Mouse (Mus musculus) midbrain, embryonic 10.5 days (tissue): Measurements from ENCODE around the gene Acyp1. TPM values are rescaled to one million over a fixed set of nuclear protein-coding genes. Genes with fewer than 3 reads are reported as not detected.

ENCODE experiments used
- DNase-seq: peaks from one replicate; pipeline ENCODE4 v3.0.0-alpha.2; 2017; ENCODE audit warnings: low spot score
- H3K27ac ChIP-seq: fragments of 300-500 bp; sonication (generic); replicated peaks from 2 replicates; pipeline ENCODE4 v1.5.1; 2016; ENCODE audit warnings: mild to moderate bottlenecking
- H3K27me3 ChIP-seq: fragments of 300-500 bp; sonication (generic); 2 replicates; pipeline ENCODE4 v1.6.1; 2016; ENCODE audit warnings: low read depth, mild to moderate bottlenecking; ENCODE audit not compliant: poor library complexity, severe bottlenecking
- H3K36me3 ChIP-seq: fragments of 300-500 bp; sonication (generic); 2 replicates; pipeline ENCODE4 v1.6.1; 2016; ENCODE audit warnings: mild to moderate bottlenecking, moderate library complexity
- H3K4me1 ChIP-seq: fragments of 300-500 bp; sonication (generic); 2 replicates; pipeline ENCODE4 v1.6.1; 2016
- H3K4me3 ChIP-seq: fragments of 300-500 bp; sonication (generic); 2 replicates; pipeline ENCODE4 v1.5.1; 2016; ENCODE audit warnings: mild to moderate bottlenecking, moderate library complexity
- H3K9me3 ChIP-seq: fragments of 300-500 bp; sonication (generic); replicated peaks from 2 replicates; pipeline ENCODE4 v1.6.1; 2016; ENCODE audit warnings: mild to moderate bottlenecking
- WGBS: fragments of 180-500 bp; shearing (Covaris S2); methylation state at CpG from one replicate; pipeline ENCODE4 v1.1.7; 2016; 5-methylcytosine and 5-hydroxymethylcytosine counted together
- polyA plus RNA-seq: library from polyadenylated mRNA; unstranded; fragments of >200 nt; fragmentation: Nextera tagmentation; extraction: Ambion mirVana; gene quantifications from 2 replicates; pipeline ENCODE4 v1.2.1, GENCODE M21; 2016

Acyp1 gene
- polyA plus RNA-seq, 1 experiment from 2014 or later = 61.4 TPM

GRCm38 (mm10) chr12:85279396-85280080 is 8.7 kb downstream of the Acyp1 start:
- no peaks in the 10 kb centered on the region for H3K27me3 ChIP-seq
- WGBS = 7% methylated on average over 10 of the region's 10 CpGs
- DNase-seq = no peak
- H3K36me3 ChIP-seq = peaks cover 17% of the 10 kb centered on the region
- H3K4me3 ChIP-seq = peak overlapping the region; percentile 85
- peaks cover 14% of the 10 kb centered on the region for H3K4me1 ChIP-seq
- no peaks in the 10 kb centered on the region; the same call in 1 of the 2 replicates for H3K9me3 ChIP-seq
- H3K27ac ChIP-seq = peak overlapping the region; percentile 90

DNA sequence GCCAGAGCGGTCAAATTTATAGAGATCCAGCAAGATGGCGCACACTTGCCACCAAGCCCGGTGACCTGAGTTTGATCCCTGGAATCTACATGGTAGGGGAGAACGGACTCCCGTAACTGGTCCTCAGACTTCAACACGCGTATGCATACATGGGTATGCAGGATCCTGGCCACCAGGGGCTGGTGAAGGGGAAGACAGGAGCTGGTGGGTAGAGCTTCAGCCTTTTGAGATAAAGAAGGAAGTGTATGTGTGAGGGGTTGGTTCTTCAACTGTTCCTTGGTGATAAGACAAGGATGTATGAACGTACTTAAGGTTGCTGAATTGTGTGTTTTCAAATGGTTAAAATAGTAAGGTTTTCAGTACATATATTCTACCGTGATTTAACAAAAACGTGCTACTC is 9.3 kb downstream of the Acyp1 start:
- Histone ChIP-seq H3K27ac (no peak overlapping the region), H3K9me3 (no peaks in the 10 kb centered on the region; the same call in 1 of the 2 replicates), H3K27me3 (no peaks in the 10 kb centered on the region), H3K4me3 (no peak overlapping the region), H3K36me3 (peaks cover 23% of the 10 kb centered on the region), H3K4me1 (peaks cover 14% of the 10 kb centered on the region)
- WGBS = 92% methylated on average over 10 of the region's 10 CpGs
- DNase-seq = no peak

DNA sequence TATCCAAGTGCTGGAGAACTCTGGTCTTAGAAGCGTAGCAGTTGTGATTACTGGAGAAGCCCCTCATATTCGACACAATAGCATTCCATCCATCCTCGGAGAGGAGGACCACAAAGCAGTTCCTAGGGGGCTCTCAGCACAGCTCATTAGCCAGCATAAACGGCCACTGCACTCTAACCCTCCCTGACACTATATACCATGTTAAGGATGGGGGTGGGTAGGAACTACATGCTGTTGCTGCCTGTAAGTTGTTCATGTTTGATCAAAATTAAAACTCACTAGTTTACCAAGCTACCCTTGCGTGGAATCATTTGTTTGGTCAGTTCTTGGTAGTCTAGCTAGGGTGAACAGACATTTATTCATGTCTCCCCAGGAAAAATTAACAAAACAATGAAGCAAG is 12.0 kb downstream of the Acyp1 start:
- no peak for DNase-seq
- 86% methylated on average over 5 of the region's 5 CpGs for WGBS
- no peaks in the 10 kb centered on the region; the same call in 1 of the 2 replicates for H3K9me3 ChIP-seq
- H3K27ac ChIP-seq = no peak overlapping the region
- H3K4me3 ChIP-seq = no peak overlapping the region
- no peaks in the 10 kb centered on the region for H3K27me3 ChIP-seq
- H3K36me3 ChIP-seq = peaks cover 24% of the 10 kb centered on the region
- H3K4me1 ChIP-seq = peaks cover 14% of the 10 kb centered on the region

- Histone ChIP-seq H3K4me1 (peaks cover 11% of the 10 kb centered on the region), H3K27me3 (no peaks in the 10 kb centered on the region), H3K36me3 (peaks cover 28% of the 10 kb centered on the region), H3K27ac (no peak overlapping the region), H3K9me3 (no peaks in the 10 kb centered on the region; the same call in 1 of the 2 replicates), H3K4me3 (no peak overlapping the region)
- DNase-seq = no peak
- WGBS = 77% methylated on average over 10 of the region's 10 CpGs
Measured at GRCm38 (mm10) chr12:85273508-85273907, 14.7 kb downstream of the Acyp1 start.

DNA sequence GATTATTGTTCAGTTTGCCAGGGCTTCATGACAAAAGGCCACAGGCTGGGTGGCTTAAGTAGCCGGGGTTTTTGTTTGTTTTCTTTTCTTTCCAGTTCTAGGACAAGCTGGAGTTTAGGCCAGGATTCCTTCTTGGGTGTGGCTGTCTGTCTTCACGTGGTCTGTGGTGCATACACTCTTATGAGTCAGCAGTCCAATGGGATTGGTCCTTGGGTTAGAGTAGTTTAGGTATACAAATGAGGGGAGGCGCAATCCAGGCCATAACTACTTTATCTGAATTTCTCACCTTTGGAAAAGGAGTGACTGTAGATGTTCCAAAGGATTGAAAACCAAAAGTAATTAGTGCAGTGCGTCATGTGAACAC is 16.4 kb downstream of the Acyp1 start:
- 73% methylated on average over 4 of the region's 4 CpGs for WGBS
- no peaks in the 10 kb centered on the region for H3K27me3 ChIP-seq
- H3K4me3 ChIP-seq = no peak overlapping the region
- peaks cover 35% of the 10 kb centered on the region for H3K36me3 ChIP-seq
- H3K9me3 ChIP-seq = no peaks in the 10 kb centered on the region; the same call in 1 of the 2 replicates
- no peak overlapping the region for H3K27ac ChIP-seq
- DNase-seq = no peak
- H3K4me1 ChIP-seq = peaks cover 11% of the 10 kb centered on the region

GRCm38 (mm10) chr12:85271132-85271842 is 17.0 kb downstream of the Acyp1 start:
- WGBS = 74% methylated on average over 7 of the region's 7 CpGs
- Histone ChIP-seq H3K9me3 (no peaks in the 10 kb centered on the region; the same call in 1 of the 2 replicates), H3K4me3 (no peak overlapping the region), H3K27ac (no peak overlapping the region), H3K4me1 (peaks cover 11% of the 10 kb centered on the region), H3K36me3 (peaks cover 35% of the 10 kb centered on the region), H3K27me3 (no peaks in the 10 kb centered on the region)
- no peak for DNase-seq

- H3K27ac ChIP-seq = peak within 1 kb of the TSS; percentile 92
- under 1% methylated on average over 35 of the region's 35 CpGs for WGBS
- peak; percentile 83 for DNase-seq
Measured at GRCm38 (mm10) chr12:85270319-85270718, 17.9 kb downstream of the Acyp1 start, which contains the start of gene Mlh3. Gene Mlh3, minus strand, starts transcription at chr12:85270599.

GRCm38 (mm10) chr12:85269821-85270220 is 18.4 kb downstream of the Acyp1 start:
- Histone ChIP-seq H3K9me3 (no peaks in the 10 kb centered on the region; the same call in 1 of the 2 replicates), H3K27me3 (no peaks in the 10 kb centered on the region), H3K4me1 (peaks cover 11% of the 10 kb centered on the region), H3K36me3 (peaks cover 24% of the 10 kb centered on the region), H3K4me3 (peak overlapping the region; percentile 67), H3K27ac (peak overlapping the region; percentile 92)
- 63% methylated on average over 3 of the region's 3 CpGs for WGBS
- DNase-seq = no peak

More at GRCm38 (mm10) chr12:85270319-85270718, 17.9 kb downstream of the Acyp1 start, which contains the start of gene Mlh3:
- no peaks in the 10 kb centered on the region for H3K27me3 ChIP-seq
- H3K9me3 ChIP-seq = no peaks in the 10 kb centered on the region; the same call in 1 of the 2 replicates
- peak within 1 kb of the TSS; percentile 67 for H3K4me3 ChIP-seq
- peaks cover 27% of the 10 kb centered on the region for H3K36me3 ChIP-seq
- H3K4me1 ChIP-seq = peaks cover 11% of the 10 kb centered on the region

- DNase-seq = no peak
- no peaks in the 10 kb centered on the region for H3K27me3 ChIP-seq
- H3K4me3 ChIP-seq = no peak overlapping the region
- no peak overlapping the region for H3K27ac ChIP-seq
- H3K9me3 ChIP-seq = no peaks in the 10 kb centered on the region; the same call in 1 of the 2 replicates
- H3K4me1 ChIP-seq = peaks cover 11% of the 10 kb centered on the region
- WGBS = 95% methylated on average over 3 of the region's 3 CpGs
- H3K36me3 ChIP-seq = peaks cover 15% of the 10 kb centered on the region; the same call in 1 of the 2 replicates
Measured at GRCm38 (mm10) chr12:85266248-85266647, 22.0 kb downstream of the Acyp1 start.

GRCm38 (mm10) chr12:85264940-85265339 is 23.3 kb downstream of the Acyp1 start:
- Histone ChIP-seq H3K27me3 (no peaks in the 10 kb centered on the region), H3K4me3 (no peak overlapping the region), H3K36me3 (peaks cover 17% of the 10 kb centered on the region; the same call in 1 of the 2 replicates), H3K4me1 (peaks cover 2% of the 10 kb centered on the region), H3K9me3 (no peaks in the 10 kb centered on the region; the same call in 1 of the 2 replicates), H3K27ac (no peak overlapping the region)
- no peak for DNase-seq
- 71% methylated on average over 7 of the region's 7 CpGs for WGBS

DNA sequence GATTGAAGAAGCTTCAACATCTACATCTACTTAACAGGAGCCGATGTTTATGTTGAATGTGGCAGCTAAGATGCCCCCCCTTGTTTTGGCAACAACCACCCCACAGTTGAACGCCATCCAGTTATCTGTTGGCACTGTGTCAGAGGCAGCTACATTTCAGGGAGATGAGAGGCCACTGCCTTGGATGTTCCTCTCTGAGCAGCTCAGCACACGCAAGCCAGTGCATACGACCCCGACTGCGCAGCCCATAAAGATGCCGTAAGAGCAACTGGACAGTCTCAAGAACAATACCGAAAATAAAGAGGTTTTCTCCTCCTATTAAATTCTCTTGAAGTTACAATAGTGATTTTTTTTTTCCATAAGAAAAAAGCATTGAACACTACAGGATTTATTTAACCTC is 23.7 kb downstream of the Acyp1 start:
- no peak for DNase-seq
- Histone ChIP-seq H3K27me3 (no peaks in the 10 kb centered on the region), H3K36me3 (peaks cover 17% of the 10 kb centered on the region; the same call in 1 of the 2 replicates), H3K27ac (no peak overlapping the region), H3K9me3 (no peaks in the 10 kb centered on the region; the same call in 1 of the 2 replicates), H3K4me1 (no peaks in the 10 kb centered on the region), H3K4me3 (no peak overlapping the region)
- 94% methylated on average over 8 of the region's 8 CpGs for WGBS

- DNase-seq = no peak
- WGBS = 89% methylated on average over 5 of the region's 5 CpGs
- H3K27ac ChIP-seq = no peak overlapping the region
- H3K4me1 ChIP-seq = no peaks in the 10 kb centered on the region
- no peak overlapping the region for H3K4me3 ChIP-seq
- no peaks in the 10 kb centered on the region for H3K27me3 ChIP-seq
- H3K9me3 ChIP-seq = no peaks in the 10 kb centered on the region; the same call in 1 of the 2 replicates
- peaks cover 9% of the 10 kb centered on the region; the same call in 1 of the 2 replicates for H3K36me3 ChIP-seq
Measured at GRCm38 (mm10) chr12:85263190-85263589, 25.0 kb downstream of the Acyp1 start.

DNA sequence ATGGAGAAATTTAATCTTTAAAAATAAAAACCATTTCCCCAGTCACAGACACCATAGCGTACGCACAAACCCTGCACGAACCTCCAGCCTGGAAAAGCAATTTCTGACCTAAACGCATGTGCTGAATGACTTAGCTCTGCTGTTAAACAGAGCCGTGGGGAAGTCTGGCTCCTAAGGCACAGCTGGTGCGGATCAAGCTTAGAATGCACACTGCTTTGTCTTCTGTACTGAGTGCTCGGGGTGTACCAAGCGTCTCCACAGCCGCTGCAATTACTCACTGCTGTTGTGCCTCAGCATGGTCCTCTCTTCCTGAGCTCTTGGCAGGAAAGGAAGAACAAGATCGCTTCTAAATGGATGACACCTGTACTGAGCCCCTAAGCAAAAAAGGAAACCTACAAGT is 25.7 kb downstream of the Acyp1 start:
- H3K27me3 ChIP-seq = no peaks in the 10 kb centered on the region
- H3K27ac ChIP-seq = no peak overlapping the region
- H3K4me1 ChIP-seq = no peaks in the 10 kb centered on the region
- 0 out of 2 replicates have a peak, but pooled peaks cover 6% of the 10 kb centered on the region for H3K36me3 ChIP-seq
- 71% methylated on average over 10 of the region's 10 CpGs for WGBS
- no peak overlapping the region for H3K4me3 ChIP-seq
- no peaks in the 10 kb centered on the region for H3K9me3 ChIP-seq
- no peak for DNase-seq
